Mouse (Mus musculus): ENCODE data around the gene Cxcl13. TPM values are rescaled to one million over a fixed set of nuclear protein-coding genes. Genes with fewer than 3 reads are reported as not detected.

The Cxcl13 gene
- total and polyA plus RNA-seq, 3 experiments, result not detected

DNA sequence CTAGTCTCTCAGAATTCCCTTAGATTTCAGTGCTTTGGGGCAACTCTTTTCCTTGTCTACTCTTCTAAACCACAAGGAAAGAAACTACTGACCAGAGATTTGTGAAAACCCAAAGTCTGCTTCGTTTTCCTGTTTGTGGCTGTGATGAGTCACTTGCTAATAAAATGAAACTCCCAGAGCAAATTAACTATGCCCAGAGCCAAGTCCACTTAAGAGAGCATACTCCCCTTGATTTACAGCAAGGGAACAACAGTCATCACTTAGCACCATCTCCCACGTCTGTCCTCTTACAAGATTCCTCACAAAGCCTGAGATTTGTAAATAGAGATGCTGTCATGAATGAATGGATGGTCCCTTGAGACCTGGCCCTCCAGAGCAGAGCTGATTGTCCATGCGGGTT lies 11.6 kb upstream of the Cxcl13 start:
- H3K27ac ChIP-seq (ENCODE audit: control insufficient read depth, low read depth, low read length), result no peak overlapping the region
- no peak for DNase-seq (ENCODE audit: low read depth, low spot score)
- H3K9ac ChIP-seq (ENCODE audit: control insufficient read depth, low read depth, low read length, poor library complexity, severe bottlenecking), result no peak overlapping the region
- no peak for TF ChIP-seq MEF2A (IDR thresholded peaks at IDR 0.05; ENCODE audit: extremely low read depth, insufficient replicate concordance, low read depth, low read length, poor library complexity, severe bottlenecking)
- TF ChIP-seq MAZ (IDR thresholded peaks at IDR 0.05; ENCODE audit: low read depth, low read length), result no peak
- TF ChIP-seq MAX (IDR thresholded peaks at IDR 0.05; ENCODE audit: low read length), result no peak
- TF ChIP-seq NELFE (IDR thresholded peaks at IDR 0.05; ENCODE audit: low read depth, low read length), result no peak
- TF ChIP-seq ZC3H11A (IDR thresholded peaks at IDR 0.05; ENCODE audit: low read depth, low read length), result no peak
- no peak for TF ChIP-seq CHD2 (IDR thresholded peaks at IDR 0.05; ENCODE audit: low read length)
- no peak for TF ChIP-seq RCOR1 (IDR thresholded peaks at IDR 0.05; ENCODE audit: low read depth, low read length)
- no peak for TF ChIP-seq ZMIZ1 (IDR thresholded peaks at IDR 0.05; ENCODE audit: low read depth, low read length)
- no peak for TF ChIP-seq ZNF384 (IDR thresholded peaks at IDR 0.05; ENCODE audit: low read depth, low read length)
- TF ChIP-seq MAFK (IDR thresholded peaks at IDR 0.05; ENCODE audit: borderline replicate concordance, low read depth, low read length), result no peak
- TF ChIP-seq ZKSCAN1 (IDR thresholded peaks at IDR 0.05; ENCODE audit: low read depth, low read length), result no peak
- no peak for TF ChIP-seq SIN3A (IDR thresholded peaks at IDR 0.05; ENCODE audit: low read length)
- no peak for TF ChIP-seq CTCF (IDR thresholded peaks at IDR 0.05 in 2 of 3, conservative IDR thresholded peaks at IDR 0.05 in 1 of 3; ENCODE audit: control insufficient read depth in 1 of 3, insufficient read depth in 1 of 3, low read depth in 2 of 3, low read length in 3 of 3, poor library complexity in 1 of 3, severe bottlenecking in 1 of 3)
- no peak for TF ChIP-seq EP300 (IDR thresholded peaks at IDR 0.05; ENCODE audit: low read depth in 1 of 2, low read length in 2 of 2)
- TF ChIP-seq POLR2A (IDR thresholded peaks at IDR 0.05; ENCODE audit: control insufficient read depth in 1 of 2, insufficient read depth in 1 of 2, low read depth in 1 of 2, low read length in 2 of 2, poor library complexity in 1 of 2), result no peak
- TF ChIP-seq KAT2A (conservative IDR thresholded peaks at IDR 0.05; ENCODE audit: low read depth, low read length), result no peak
- TF ChIP-seq E2F4 (IDR thresholded peaks at IDR 0.05; ENCODE audit: borderline replicate concordance, low read depth, low read length), result no peak
- H3K9me3 ChIP-seq (replicated peaks; ENCODE audit: insufficient read depth, low read length), result no peaks in the 10 kb centered on the region
- no peaks in the 10 kb centered on the region for H3K4me1 ChIP-seq (ENCODE audit: control insufficient read depth in 1 of 2, insufficient read depth in 2 of 2, low read length in 2 of 2)
- no peaks in the 10 kb centered on the region for H3K36me3 ChIP-seq (ENCODE audit: control insufficient read depth in 1 of 2, insufficient read depth in 2 of 2, low read length in 2 of 2)
- no peaks in the 10 kb centered on the region for H3K27me3 ChIP-seq (ENCODE audit: control insufficient read depth in 1 of 2, insufficient read depth in 2 of 2, low read length in 2 of 2)
- no peaks in the 10 kb centered on the region for H3K79me2 ChIP-seq (ENCODE audit: control insufficient read depth, insufficient read depth, low read length, poor library complexity)
- no peak overlapping the region for H3K4me3 ChIP-seq (ENCODE audit: control insufficient read depth in 1 of 2, insufficient read depth in 1 of 2, low read depth in 2 of 2, low read length in 2 of 2)

DNA sequence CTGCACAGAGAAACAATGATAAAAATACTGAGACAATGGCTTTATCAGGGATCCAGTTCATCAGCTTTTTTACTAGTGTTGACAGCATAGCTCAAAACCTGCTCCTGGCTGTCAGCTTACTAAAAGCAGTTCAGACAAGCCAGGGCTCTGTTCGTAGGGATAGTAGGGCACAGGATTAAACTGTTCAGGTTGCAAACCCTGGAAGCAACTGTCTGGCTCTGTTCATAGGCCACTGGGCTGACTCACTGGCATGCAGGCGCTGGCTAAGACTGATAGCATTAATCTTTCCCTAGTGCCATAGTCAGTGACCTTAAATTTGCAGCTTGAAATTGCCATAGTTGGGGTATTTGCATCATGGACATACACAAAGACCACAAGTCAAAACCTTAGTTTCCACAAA lies 10.4 kb upstream of the Cxcl13 start:
- Histone ChIP-seq H3K27me3 (ENCODE audit: control insufficient read depth in 1 of 2, insufficient read depth in 2 of 2, low read length in 2 of 2) (no peaks in the 10 kb centered on the region), H3K79me2 (ENCODE audit: control insufficient read depth, insufficient read depth, low read length, poor library complexity) (no peaks in the 10 kb centered on the region), H3K4me1 (ENCODE audit: control insufficient read depth in 1 of 2, insufficient read depth in 2 of 2, low read length in 2 of 2) (no peaks in the 10 kb centered on the region), H3K9me3 (replicated peaks; ENCODE audit: insufficient read depth, low read length) (no peaks in the 10 kb centered on the region), H3K36me3 (ENCODE audit: control insufficient read depth in 1 of 2, insufficient read depth in 2 of 2, low read length in 2 of 2) (no peaks in the 10 kb centered on the region), H3K9ac (ENCODE audit: control insufficient read depth, low read depth, low read length, poor library complexity, severe bottlenecking) (no peak overlapping the region), H3K4me3 (ENCODE audit: control insufficient read depth in 1 of 2, insufficient read depth in 1 of 2, low read depth in 2 of 2, low read length in 2 of 2) (no peak overlapping the region), H3K27ac (ENCODE audit: control insufficient read depth, low read depth, low read length) (no peak overlapping the region)
- no peak for DNase-seq (ENCODE audit: low read depth, low spot score)
- TF ChIP-seq NELFE (IDR thresholded peaks at IDR 0.05; ENCODE audit: low read depth, low read length), result no peak
- no peak for TF ChIP-seq MAX (IDR thresholded peaks at IDR 0.05; ENCODE audit: low read length)
- no peak for TF ChIP-seq MYB (IDR thresholded peaks at IDR 0.05; ENCODE audit: low read depth, low read length)
- TF ChIP-seq NRF1 (IDR thresholded peaks at IDR 0.05; ENCODE audit: insufficient read depth, low read depth, low read length, poor library complexity, severe bottlenecking), result no peak
- TF ChIP-seq TAL1 (IDR thresholded peaks at IDR 0.05; ENCODE audit: low read length), result no peak
- TF ChIP-seq GABPA (IDR thresholded peaks at IDR 0.05; ENCODE audit: low read depth, low read length), result no peak
- TF ChIP-seq ZNF384 (IDR thresholded peaks at IDR 0.05; ENCODE audit: low read depth, low read length), result no peak
- no peak for TF ChIP-seq BHLHE40 (IDR thresholded peaks at IDR 0.05; ENCODE audit: borderline replicate concordance, low read depth, low read length)
- no peak for TF ChIP-seq MAZ (IDR thresholded peaks at IDR 0.05; ENCODE audit: low read depth, low read length)
- no peak for TF ChIP-seq SMC3 (IDR thresholded peaks at IDR 0.05; ENCODE audit: low read depth, low read length)
- TF ChIP-seq POLR2A (IDR thresholded peaks at IDR 0.05; ENCODE audit: control insufficient read depth in 1 of 2, insufficient read depth in 1 of 2, low read depth in 1 of 2, low read length in 2 of 2, poor library complexity in 1 of 2), result no peak

Measured in MEL (cell line).